Mouse (Mus musculus) mesoderm, embryonic 11.5 days (tissue): ENCODE results near the gene Ank2.

ENCODE experiments used
- DNase-seq: peaks from one replicate; pipeline ENCODE4 v3.0.0-alpha.2; 2012; ENCODE audit warnings: low read depth, low spot score

Ank2 gene

DNA sequence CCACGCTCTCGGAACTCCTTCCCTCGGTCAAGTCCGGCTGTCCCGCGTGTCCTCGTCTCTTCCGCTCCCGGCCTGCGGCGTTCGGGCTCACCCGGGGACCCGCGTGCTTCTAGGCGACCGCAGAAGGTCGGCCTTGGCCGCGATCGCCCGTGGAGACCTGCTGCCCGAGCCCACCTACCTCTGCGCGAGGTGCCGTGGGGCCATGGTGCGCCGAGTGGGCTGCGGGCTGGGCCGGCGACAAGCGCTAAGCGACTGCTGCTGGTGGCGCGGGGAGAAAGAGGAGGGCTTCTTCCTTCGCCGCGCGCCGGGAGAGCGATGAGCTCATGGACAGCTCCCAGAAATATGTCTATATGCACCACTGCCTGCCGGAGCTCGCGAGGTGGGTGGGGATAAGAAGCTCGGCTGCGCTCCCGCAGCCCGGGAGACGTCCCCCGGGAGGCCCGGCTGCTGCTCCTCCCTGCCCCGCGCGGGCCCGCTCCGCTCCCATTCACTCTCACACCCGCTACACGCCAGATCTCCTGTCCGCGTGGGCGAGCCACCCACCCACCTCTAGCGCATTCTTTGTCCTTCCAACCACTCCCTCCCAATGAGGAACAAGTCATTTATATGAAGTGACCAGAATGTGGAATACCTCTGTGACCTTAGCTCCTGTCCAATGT lies at the start of gene Ank2:
Gene Ank2, minus strand, starts transcription at position 609 of the 659 bp plus-strand sequence.
- peak; percentile 74 for DNase-seq

DNA sequence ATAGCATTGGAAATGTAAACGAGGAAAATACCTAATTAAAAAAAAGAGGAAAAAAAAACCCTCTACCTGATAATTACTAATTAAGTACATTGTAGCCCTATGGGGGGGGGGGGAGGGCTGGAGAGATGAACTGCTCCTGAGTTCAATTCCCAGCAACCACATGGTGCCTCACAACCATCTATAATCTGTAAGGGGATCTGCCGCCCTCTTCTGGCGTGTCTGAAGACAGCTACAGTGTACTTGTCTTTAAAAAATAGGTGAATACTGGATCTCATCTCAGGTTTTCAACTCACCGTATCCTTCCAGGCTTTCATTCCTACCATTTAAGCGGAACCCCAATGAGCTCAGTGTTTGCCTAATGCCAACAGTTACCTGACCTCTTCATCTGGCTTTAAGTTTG lies 48.7 kb upstream of the Ank2 start:
- peak; percentile 43 for DNase-seq

- no peak for DNase-seq
These were observed 45.5 kb upstream of the Ank2 start for GRCm38 (mm10) chr3:127544610-127545121.

DNA sequence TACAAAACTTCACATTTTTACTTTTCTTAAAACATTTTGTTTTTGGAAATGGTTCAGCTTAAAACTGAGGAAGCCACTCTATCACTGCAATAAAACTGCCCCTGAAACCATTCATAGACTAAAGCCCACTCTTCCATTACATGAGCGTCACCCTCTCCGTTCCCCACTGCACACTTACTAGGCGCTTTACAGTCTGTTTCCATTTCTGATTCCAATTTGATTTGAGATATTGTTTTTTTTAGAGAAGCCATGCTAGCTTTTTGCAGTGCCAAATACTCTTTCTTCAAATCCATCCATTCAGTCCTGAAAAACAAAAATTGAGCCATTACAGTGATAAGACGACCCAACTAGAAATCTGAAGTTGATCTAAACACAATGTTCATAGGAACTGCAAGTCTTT lies 44.8 kb upstream of the Ank2 start:
- DNase-seq: no peak

GRCm38 (mm10) chr3:127539193-127539592 lies 40.0 kb upstream of the Ank2 start:
- no peak for DNase-seq

- no peak for DNase-seq
These were observed 31.1 kb upstream of the Ank2 start for GRCm38 (mm10) chr3:127530293-127530692.

GRCm38 (mm10) chr3:127529824-127530223 lies 30.7 kb upstream of the Ank2 start:
- DNase-seq: no peak

DNA sequence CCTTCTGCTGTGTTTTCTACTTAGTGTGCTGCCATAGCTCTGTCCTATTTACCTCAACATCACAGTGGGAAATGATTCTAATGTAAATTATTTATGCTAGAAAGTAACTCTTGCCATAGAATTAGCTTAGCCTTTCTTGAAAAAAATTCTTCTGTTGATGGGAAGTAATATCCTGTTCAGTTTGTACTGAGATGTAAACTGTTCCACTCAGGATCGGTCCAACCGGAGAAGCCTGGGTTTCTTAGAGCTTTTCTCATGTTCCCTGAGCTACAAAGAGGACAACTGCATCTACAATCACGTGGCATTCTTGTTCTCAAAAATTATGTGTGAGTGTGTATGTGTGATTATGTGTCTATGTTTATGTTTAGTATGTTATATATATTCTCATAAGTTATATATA lies 30.1 kb upstream of the Ank2 start:
- no peak for DNase-seq

DNA sequence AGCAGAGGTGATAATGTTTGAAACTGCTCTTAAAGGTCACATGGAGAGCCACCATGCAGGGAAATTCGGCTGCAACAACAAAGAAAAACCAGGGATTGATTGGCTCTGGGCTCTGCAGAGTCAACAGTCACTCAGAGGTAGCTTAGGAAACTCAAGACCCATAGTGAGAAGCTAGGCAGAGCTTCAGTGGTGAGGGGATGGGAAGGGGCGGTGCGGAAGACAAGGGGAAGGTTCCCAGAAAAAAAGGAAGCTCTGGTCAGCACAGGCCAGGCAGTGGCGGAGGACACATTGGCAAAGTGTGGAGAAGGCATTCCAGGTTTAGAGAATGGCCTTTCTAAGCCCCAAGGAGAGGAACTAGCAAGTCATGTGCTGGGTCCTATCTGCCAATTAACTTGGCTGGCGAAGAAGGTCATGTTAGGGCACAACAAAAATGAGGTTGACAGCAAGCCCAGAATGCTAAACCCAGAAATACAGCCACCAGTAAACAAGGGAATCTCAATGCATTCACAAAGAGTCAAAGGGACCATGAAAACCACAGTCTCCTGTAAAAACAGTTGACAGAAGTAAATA lies 28.4 kb upstream of the Ank2 start:
- DNase-seq: no peak

- no peak for DNase-seq
These were observed 26.2 kb upstream of the Ank2 start for GRCm38 (mm10) chr3:127525188-127525819.

- no peak for DNase-seq
These were observed 22.0 kb upstream of the Ank2 start for GRCm38 (mm10) chr3:127521156-127521555.

DNA sequence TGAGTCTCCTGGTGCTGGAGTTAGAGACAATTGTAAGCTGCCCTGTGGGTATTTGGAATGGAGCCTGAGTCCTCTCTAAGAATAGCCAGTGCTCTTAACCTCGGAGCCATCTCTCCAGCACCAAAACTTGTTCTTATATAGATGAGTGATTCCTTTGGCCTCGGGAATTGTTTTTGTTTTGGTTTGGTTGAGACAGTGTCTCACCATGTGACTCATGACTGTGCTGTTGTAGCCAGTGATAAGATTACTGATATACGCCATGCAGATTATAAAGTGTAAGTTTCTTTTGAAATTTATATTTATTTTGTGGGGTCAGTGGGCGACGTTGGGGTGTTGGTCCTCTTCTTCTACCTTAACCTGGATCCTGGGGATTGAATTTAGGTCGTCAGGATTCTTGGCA lies 21.1 kb upstream of the Ank2 start:
- DNase-seq: no peak

DNA sequence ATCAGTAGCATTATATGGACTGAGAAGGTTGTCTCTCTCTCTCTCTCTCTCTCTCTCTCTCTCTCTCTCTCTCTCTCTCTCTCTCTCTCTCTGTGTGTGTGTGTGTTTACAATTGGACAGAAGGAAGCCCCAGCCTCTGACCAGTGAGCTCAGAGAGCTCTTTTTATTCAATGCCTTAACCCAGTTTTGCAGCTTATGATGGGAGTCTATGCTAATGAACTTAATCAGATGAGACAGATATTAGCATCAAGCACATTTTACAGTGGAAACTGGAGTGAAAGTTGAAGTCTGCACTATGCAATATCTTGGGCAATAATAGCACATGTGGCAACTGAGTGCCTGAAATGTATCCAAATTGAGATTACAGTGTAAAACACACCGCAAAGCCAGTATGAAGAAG lies 16.1 kb upstream of the Ank2 start:
- DNase-seq: no peak

- DNase-seq: no peak
These were observed 14.5 kb upstream of the Ank2 start for GRCm38 (mm10) chr3:127513699-127514098.

GRCm38 (mm10) chr3:127512794-127513335 lies 13.7 kb upstream of the Ank2 start:
- DNase-seq: no peak

- no peak for DNase-seq
These were observed 12.9 kb upstream of the Ank2 start for GRCm38 (mm10) chr3:127511786-127512746.

- no peak for DNase-seq
These were observed 9.0 kb upstream of the Ank2 start for GRCm38 (mm10) chr3:127507878-127508783.

DNA sequence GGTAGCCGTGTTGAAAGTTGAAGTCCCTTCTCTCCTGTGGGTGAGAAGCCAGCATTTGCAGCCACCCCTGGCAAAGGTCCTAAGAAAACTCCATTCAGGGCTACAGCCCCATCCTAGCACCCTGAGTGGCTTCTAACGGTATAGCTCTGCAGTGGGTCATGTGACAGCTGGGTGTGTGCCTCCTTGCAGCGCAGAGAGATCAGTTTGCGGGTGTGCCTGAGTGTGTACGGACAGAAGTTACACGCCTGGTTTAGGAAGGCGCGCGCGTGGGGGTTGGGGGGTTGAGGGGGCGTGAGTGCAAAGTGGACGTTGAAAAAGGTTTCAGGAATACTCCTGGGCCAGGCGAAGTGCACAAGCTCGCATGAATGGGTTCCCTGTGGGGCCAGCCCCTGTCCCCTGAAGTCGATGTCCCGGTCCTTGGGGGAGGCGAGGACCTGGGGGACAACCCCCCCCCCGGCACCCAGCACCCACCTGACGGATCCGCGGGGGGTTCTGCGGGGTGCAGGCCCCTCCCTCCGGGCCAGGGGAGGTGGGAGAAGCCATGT lies 881 bp downstream of the Ank2 start:
- peak; percentile 30 for DNase-seq

GRCm38 (mm10) chr3:127492663-127493062 lies 6.5 kb downstream of the Ank2 start:
- no peak for DNase-seq

GRCm38 (mm10) chr3:127487302-127487701 lies 11.8 kb downstream of the Ank2 start:
- DNase-seq: no peak
